Mouse (Mus musculus) lung, embryonic 15.5 days (tissue): ENCODE measurements at regions not wholly inside any gene's neighbourhood (a gene's known extent, or its start where the extent isn't known, plus 50 kb on each side); places are given as distances from the start of the nearest gene placed in this dataset.

Experiments used
- ATAC-seq: fragments of 200-750 bp; cut with Nextera tagmentation; 2 replicates; pipeline ENCODE4 v1.8.0; 2017; ENCODE audit warnings: moderate number of reproducible peaks, borderline replicate concordance; ENCODE audit not compliant: low FRiP score, low TSS enrichment; ENCODE audit errors: extremely low read depth
- H3K27ac ChIP-seq: fragments of 300-500 bp; sonication (generic); 2 replicates; pipeline ENCODE4 v1.5.1; 2015; ENCODE audit warnings: moderate library complexity, mild to moderate bottlenecking, inconsistent platforms
- H3K27me3 ChIP-seq: fragments of 300-500 bp; sonication (generic); 2 replicates; pipeline ENCODE4 v1.6.1; 2015; ENCODE audit warnings: inconsistent platforms
- H3K36me3 ChIP-seq: fragments of 300-500 bp; sonication (generic); 2 replicates; pipeline ENCODE4 v1.6.1; 2015; ENCODE audit warnings: inconsistent platforms
- H3K4me1 ChIP-seq: fragments of 300-500 bp; sonication (generic); 2 replicates; pipeline ENCODE4 v1.6.1; 2015; ENCODE audit warnings: inconsistent platforms
- H3K4me2 ChIP-seq: fragments of 300-500 bp; sonication (generic); 2 replicates; pipeline ENCODE4 v1.6.1; 2015; ENCODE audit warnings: inconsistent platforms, mild to moderate bottlenecking, moderate library complexity
- H3K4me3 ChIP-seq: fragments of 300-500 bp; sonication (generic); 2 replicates; pipeline ENCODE4 v1.5.1; 2015; ENCODE audit warnings: mild to moderate bottlenecking, inconsistent platforms
- H3K9ac ChIP-seq: fragments of 300-500 bp; sonication (generic); 2 replicates; pipeline ENCODE4 v1.6.1; 2015; ENCODE audit warnings: inconsistent platforms
- H3K9me3 ChIP-seq: fragments of 300-500 bp; sonication (generic); 2 replicates; pipeline ENCODE4 v1.6.1; 2016; ENCODE audit warnings: inconsistent platforms
- WGBS: fragments of 180-500 bp; shearing (Covaris S2); methylation state at CpG from one replicate; pipeline ENCODE4 v1.1.7; 2015; 5-methylcytosine and 5-hydroxymethylcytosine counted together

GRCm38 (mm10) chr1:124635246-124635768 is 589.9 kb upstream of the Dpp10 start:
- no peak for ATAC-seq
- no peak overlapping the region for H3K27ac ChIP-seq
- H3K9me3 ChIP-seq = no peaks in the 10 kb centered on the region

GRCm38 (mm10) chr1:124630084-124630483 is 584.7 kb upstream of the Dpp10 start:
- H3K9ac ChIP-seq = no peak overlapping the region
- no peak overlapping the region for H3K27ac ChIP-seq
- no peak overlapping the region for H3K4me3 ChIP-seq
- ATAC-seq = no peak
- H3K9me3 ChIP-seq = no peaks in the 10 kb centered on the region
- H3K36me3 ChIP-seq = no peaks in the 10 kb centered on the region
- no peak overlapping the region for H3K4me2 ChIP-seq
- no peaks in the 10 kb centered on the region for H3K4me1 ChIP-seq
- no peaks in the 10 kb centered on the region for H3K27me3 ChIP-seq

More at GRCm38 (mm10) chr1:124635246-124635768, 589.9 kb upstream of the Dpp10 start:
- Histone ChIP-seq H3K36me3 (no peaks in the 10 kb centered on the region), H3K4me1 (no peaks in the 10 kb centered on the region), H3K4me3 (no peak overlapping the region), H3K27me3 (no peaks in the 10 kb centered on the region), H3K9ac (no peak overlapping the region), H3K4me2 (no peak overlapping the region)

- no peak for ATAC-seq
- Histone ChIP-seq H3K4me3 (no peak overlapping the region), H3K9ac (no peak overlapping the region), H3K36me3 (no peaks in the 10 kb centered on the region), H3K4me2 (no peak overlapping the region), H3K9me3 (no peaks in the 10 kb centered on the region), H3K4me1 (no peaks in the 10 kb centered on the region), H3K27ac (no peak overlapping the region), H3K27me3 (no peaks in the 10 kb centered on the region)
- 71% methylated on average over 1 of the region's 1 CpGs for WGBS
These were observed 539.3 kb upstream of the Dpp10 start for GRCm38 (mm10) chr1:124584620-124585019.
